Mouse (Mus musculus) embryonic facial prominence, embryonic 10.5 days (tissue): Measurements from ENCODE around the gene Gm609. TPM values are rescaled to one million over a fixed set of nuclear protein-coding genes. Genes with fewer than 3 reads are reported as not detected.
"Not testable (repeated sequence)": the region's sequence is repeated elsewhere in the genome, so short reads cannot be mapped to it uniquely, and the experiment has no call there.

ENCODE experiments used
- DNase-seq: peaks from one replicate; pipeline ENCODE4 v3.0.0-alpha.2; 2017; ENCODE audit warnings: low spot score
- H3K27ac ChIP-seq: fragments of 300-500 bp; sonication (generic); replicated peaks from 2 replicates; pipeline ENCODE4 v1.5.1; 2016; ENCODE audit warnings: mild to moderate bottlenecking
- H3K27me3 ChIP-seq: fragments of 300-500 bp; sonication (generic); replicated peaks from 2 replicates; pipeline ENCODE4 v1.6.1; 2016; ENCODE audit warnings: low read depth, mild to moderate bottlenecking; ENCODE audit not compliant: poor library complexity, severe bottlenecking
- H3K36me3 ChIP-seq: fragments of 300-500 bp; sonication (generic); replicated peaks from 2 replicates; pipeline ENCODE4 v1.6.1; 2016; ENCODE audit warnings: mild to moderate bottlenecking, moderate library complexity
- H3K4me1 ChIP-seq: fragments of 300-500 bp; sonication (generic); 2 replicates; pipeline ENCODE4 v1.6.1; 2016
- H3K4me3 ChIP-seq: fragments of 300-500 bp; sonication (generic); 2 replicates; pipeline ENCODE4 v1.5.1; 2016; ENCODE audit warnings: mild to moderate bottlenecking, moderate library complexity
- H3K9me3 ChIP-seq: fragments of 300-500 bp; sonication (generic); 2 replicates; pipeline ENCODE4 v1.6.1; 2016; ENCODE audit warnings: mild to moderate bottlenecking
- WGBS: fragments of 180-500 bp; shearing (Covaris S2); methylation state at CpG from one replicate; pipeline ENCODE4 v1.1.7; 2016; 5-methylcytosine and 5-hydroxymethylcytosine counted together
- polyA plus RNA-seq: library from polyadenylated mRNA; unstranded; fragments of >200 nt; fragmentation: Nextera tagmentation; extraction: Ambion mirVana; gene quantifications from 2 replicates; pipeline ENCODE4 v1.2.1, GENCODE M21; 2016

Gene Gm609
- polyA plus RNA-seq, 1 experiment from 2014 or later, result not detected

DNA sequence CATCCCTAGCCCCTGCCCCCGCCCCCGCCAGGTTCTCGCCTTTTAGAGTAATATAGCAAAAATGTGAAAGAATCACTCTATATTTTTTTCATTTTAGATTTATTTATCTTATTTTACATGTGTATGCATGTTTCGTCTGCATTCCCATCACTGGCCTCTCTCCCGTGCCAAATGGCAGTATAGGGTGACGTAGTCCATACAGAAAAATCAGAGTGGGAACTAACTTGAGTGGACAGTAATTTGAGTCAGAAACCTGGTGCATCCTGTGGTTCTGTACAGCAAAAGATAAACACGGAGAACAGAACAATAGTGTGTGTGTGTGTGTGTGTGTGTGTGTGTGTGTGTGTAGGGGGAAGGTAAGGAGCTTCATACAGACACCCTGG, 83.7 kb downstream of the Gm609 start:
- not testable (repeated sequence) for H3K27ac ChIP-seq

DNA sequence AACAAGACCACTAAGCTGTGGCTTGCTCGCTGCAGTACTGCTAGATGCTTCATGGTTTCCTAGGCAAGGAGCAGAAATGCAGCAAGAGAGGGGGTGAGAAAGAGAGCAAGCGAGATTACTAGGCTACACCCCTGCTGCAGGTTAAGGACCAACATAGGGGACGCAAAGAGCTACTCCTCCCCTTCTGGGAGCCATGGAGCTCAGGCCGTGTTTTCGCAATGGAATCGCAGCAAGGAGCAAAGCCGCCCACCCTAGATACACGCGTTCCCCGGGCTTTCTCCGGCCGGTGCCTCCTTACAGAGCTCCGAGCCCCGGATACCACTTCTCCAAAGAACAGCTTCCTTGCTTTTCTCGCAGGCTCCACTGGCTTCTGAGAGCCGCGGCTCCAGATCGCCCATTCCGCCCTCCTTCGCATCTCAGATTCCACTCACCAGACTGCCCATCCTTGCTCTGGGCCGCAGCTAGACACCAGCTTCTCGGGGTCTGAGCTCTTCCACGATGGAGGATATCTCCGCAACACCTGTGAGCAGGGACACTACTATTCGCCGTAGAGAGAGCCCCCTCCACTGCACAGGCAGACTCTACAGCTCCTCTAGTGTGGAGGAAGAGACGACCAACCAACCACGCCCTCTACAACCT, 84.2 kb downstream of the Gm609 start, which contains the start of gene Cd200:
Gene Cd200 (minus strand): TSS at position 629 of the 639 bp plus-strand sequence.
- Histone ChIP-seq H3K9me3 (no peaks in the 10 kb centered on the region), H3K27me3 (peaks cover 20% of the 10 kb centered on the region), H3K4me3 (peak within 1 kb of the TSS; percentile 67), H3K36me3 (no peaks in the 10 kb centered on the region), H3K27ac (peak within 1 kb of the TSS; percentile 76), H3K4me1 (peaks cover 10% of the 10 kb centered on the region; the same call in 1 of the 2 replicates)
- DNase-seq, result peak; percentile 53
- under 1% methylated on average over 28 of the region's 28 CpGs for WGBS

More for the DNA sequence above, 83.7 kb downstream of the Gm609 start:
- Histone ChIP-seq H3K4me3 (peak overlapping the region; percentile 67), H3K27me3 (peaks cover 20% of the 10 kb centered on the region)
- not testable (repeated sequence) for H3K36me3 ChIP-seq, DNase-seq, H3K4me1 ChIP-seq, H3K9me3 ChIP-seq
- 39% methylated on average over 7 of the region's 7 CpGs for WGBS

- peak overlapping the region; percentile 76 for H3K27ac ChIP-seq
- H3K27me3 ChIP-seq, result peaks cover 20% of the 10 kb centered on the region
- H3K4me1 ChIP-seq, result peaks cover 10% of the 10 kb centered on the region; the same call in 1 of the 2 replicates
- 38% methylated on average over 9 of the region's 9 CpGs for WGBS
- no peaks in the 10 kb centered on the region for H3K9me3 ChIP-seq
- no peaks in the 10 kb centered on the region for H3K36me3 ChIP-seq
- no peak for DNase-seq
- H3K4me3 ChIP-seq, result peak overlapping the region; percentile 67
These were observed 84.9 kb downstream of the Gm609 start for GRCm38 (mm10) chr16:45407645-45408400.

DNA sequence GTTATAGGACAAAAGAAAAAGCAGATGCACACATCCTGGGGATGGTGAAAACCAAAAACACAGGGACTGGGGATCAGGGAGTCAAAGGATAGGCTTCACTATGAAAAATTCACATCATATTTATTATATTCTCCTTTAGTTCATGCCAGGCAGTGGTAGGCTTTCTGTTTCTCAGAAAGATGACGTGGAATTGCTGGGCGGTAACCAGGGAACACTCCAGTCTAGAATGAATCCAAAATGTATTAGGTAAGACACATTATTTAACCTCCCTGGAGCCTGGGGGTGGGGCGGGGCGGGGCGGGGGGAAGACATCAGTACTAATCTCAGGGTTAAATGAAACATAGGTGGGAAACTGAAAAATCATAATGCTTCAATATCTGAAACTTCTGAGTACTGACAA, 85.7 kb downstream of the Gm609 start:
- DNase-seq, result no peak
- Histone ChIP-seq H3K27ac (no peak overlapping the region), H3K4me1 (peaks cover 10% of the 10 kb centered on the region; the same call in 1 of the 2 replicates), H3K36me3 (no peaks in the 10 kb centered on the region), H3K4me3 (no peak overlapping the region), H3K27me3 (peaks cover 20% of the 10 kb centered on the region), H3K9me3 (no peaks in the 10 kb centered on the region)
- WGBS, result 90% methylated on average over 5 of the region's 5 CpGs

DNA sequence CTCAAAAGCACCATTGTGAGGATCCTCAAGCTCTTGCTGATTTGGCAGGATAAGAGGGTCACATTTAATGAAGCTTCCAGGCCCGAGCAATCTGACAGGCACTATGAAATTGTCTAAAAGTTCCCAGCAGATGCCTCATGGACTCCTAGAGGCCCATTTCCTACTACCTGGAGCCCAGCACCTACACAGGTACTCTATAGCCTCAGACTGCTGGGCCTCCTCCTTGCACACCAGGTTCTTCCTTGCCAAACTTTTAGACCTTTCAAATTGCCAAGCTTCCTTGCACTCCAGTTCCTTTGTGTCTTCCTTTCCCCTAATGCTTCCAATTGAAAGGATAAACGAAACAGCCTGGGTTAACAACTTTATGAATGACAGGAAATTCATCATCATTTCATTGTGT, 89.8 kb downstream of the Gm609 start:
- H3K27ac ChIP-seq, result no peak overlapping the region
- H3K4me3 ChIP-seq, result no peak overlapping the region
- no peaks in the 10 kb centered on the region for H3K36me3 ChIP-seq
- no peaks in the 10 kb centered on the region for H3K9me3 ChIP-seq
- peaks cover 11% of the 10 kb centered on the region for H3K27me3 ChIP-seq
- DNase-seq, result no peak
- peaks cover under 1% of the 10 kb centered on the region; the same call in 1 of the 2 replicates for H3K4me1 ChIP-seq
- 80% methylated on average over 2 of the region's 2 CpGs for WGBS

GRCm38 (mm10) chr16:45402036-45402435, 90.7 kb downstream of the Gm609 start:
- peaks cover 2% of the 10 kb centered on the region; the same call in 1 of the 2 replicates for H3K27me3 ChIP-seq
- no peak overlapping the region for H3K4me3 ChIP-seq
- H3K4me1 ChIP-seq, result no peaks in the 10 kb centered on the region
- no peak overlapping the region for H3K27ac ChIP-seq
- H3K36me3 ChIP-seq, result no peaks in the 10 kb centered on the region
- no peaks in the 10 kb centered on the region for H3K9me3 ChIP-seq
- DNase-seq, result no peak
- 94% methylated on average over 1 of the region's 1 CpGs for WGBS

DNA sequence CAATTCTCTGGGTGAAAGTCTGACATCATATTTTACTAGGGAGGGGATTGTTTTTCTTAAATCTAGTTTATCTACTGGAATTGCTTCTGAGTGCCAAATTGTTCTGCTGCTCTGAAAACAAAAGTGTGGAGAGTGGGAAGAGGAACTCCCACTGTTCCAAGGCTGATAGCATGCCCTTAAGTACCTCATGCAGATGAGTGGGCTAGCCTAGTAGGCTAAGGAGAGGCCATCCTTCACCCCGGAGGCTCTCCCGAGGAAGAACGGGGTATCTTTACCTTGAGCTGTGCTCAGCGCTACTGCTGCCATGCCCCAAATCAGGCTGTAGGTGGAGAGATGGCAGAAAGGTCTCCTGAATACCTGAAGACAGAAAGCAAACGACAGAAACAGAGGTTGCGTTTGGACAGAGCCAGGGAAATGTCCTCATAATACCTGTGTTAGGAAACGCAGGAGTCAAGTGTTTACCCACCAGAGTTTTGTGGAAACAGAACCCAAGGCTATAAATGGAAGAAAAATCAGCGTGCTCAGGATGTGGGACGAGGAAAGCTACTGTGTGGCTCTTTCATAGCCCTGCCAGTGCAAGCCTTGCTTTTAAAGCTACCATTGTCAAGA, 92.7 kb downstream of the Gm609 start:
- H3K27ac ChIP-seq, result no peak overlapping the region
- H3K36me3 ChIP-seq, result no peaks in the 10 kb centered on the region
- H3K4me1 ChIP-seq, result no peaks in the 10 kb centered on the region
- H3K4me3 ChIP-seq, result no peak overlapping the region
- no peak for DNase-seq
- H3K9me3 ChIP-seq, result no peaks in the 10 kb centered on the region
- 65% methylated on average over 9 of the region's 9 CpGs for WGBS
- no peaks in the 10 kb centered on the region for H3K27me3 ChIP-seq

DNA sequence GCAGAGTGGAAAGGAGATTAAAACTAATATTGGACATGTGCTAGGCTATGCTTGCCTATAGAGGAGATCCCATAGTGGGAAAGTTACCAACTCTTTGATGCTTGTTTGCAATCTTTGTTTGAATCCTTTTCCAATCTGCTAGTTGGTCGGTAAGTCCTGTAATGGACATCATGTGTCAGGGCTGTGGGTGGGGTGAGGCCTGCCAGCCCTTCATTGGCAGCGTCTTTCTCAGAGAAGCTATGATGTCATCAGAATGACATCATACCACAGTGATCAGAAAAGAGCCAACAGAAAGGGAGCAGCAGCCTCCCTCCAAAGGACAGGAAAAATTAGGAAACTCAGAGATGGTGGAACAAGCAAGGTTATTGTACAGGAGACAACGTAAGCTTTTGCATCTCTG, 93.4 kb downstream of the Gm609 start:
- Histone ChIP-seq H3K9me3 (no peaks in the 10 kb centered on the region), H3K4me1 (no peaks in the 10 kb centered on the region), H3K36me3 (no peaks in the 10 kb centered on the region), H3K27ac (no peak overlapping the region), H3K4me3 (no peak overlapping the region), H3K27me3 (no peaks in the 10 kb centered on the region)
- 89% methylated on average over 3 of the region's 3 CpGs for WGBS
- DNase-seq, result no peak

DNA sequence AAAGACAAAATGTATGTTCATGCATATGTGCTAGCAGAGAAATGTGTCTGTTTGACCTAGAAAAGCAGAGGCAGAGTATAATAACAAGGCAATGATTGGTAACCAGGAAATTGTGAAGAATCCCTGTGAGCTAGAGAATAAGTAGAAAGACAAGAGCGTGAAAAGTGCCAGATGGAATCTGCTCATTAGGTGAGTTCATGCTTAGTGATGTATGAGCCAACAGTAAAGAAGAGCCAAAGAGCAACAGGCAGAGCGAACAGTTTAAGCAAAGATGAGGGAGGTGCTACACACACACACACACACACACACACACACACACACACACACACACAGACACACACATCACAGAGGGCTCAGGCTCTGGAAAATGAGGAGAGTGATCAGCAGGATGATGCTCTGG, 95.3 kb downstream of the Gm609 start:
- Histone ChIP-seq H3K27me3 (no peaks in the 10 kb centered on the region), H3K27ac (no peak overlapping the region), H3K4me3 (no peak overlapping the region), H3K4me1 (no peaks in the 10 kb centered on the region), H3K36me3 (no peaks in the 10 kb centered on the region), H3K9me3 (no peaks in the 10 kb centered on the region)
- 92% methylated on average over 2 of the region's 2 CpGs for WGBS
- no peak for DNase-seq

- DNase-seq, result no peak
- no peaks in the 10 kb centered on the region for H3K9me3 ChIP-seq
- 89% methylated on average over 6 of the region's 6 CpGs for WGBS
- H3K27me3 ChIP-seq, result no peaks in the 10 kb centered on the region
- H3K4me3 ChIP-seq, result no peak overlapping the region
- no peaks in the 10 kb centered on the region for H3K4me1 ChIP-seq
- H3K36me3 ChIP-seq, result no peaks in the 10 kb centered on the region
- H3K27ac ChIP-seq, result no peak overlapping the region
These were observed 100.5 kb downstream of the Gm609 start for GRCm38 (mm10) chr16:45392246-45392645.

GRCm38 (mm10) chr16:45391680-45392079, 101.1 kb downstream of the Gm609 start:
- DNase-seq, result no peak
- no peak overlapping the region for H3K27ac ChIP-seq
- 90% methylated on average over 3 of the region's 3 CpGs for WGBS
- no peaks in the 10 kb centered on the region for H3K9me3 ChIP-seq
- no peak overlapping the region for H3K4me3 ChIP-seq
- no peaks in the 10 kb centered on the region for H3K36me3 ChIP-seq
- H3K27me3 ChIP-seq, result no peaks in the 10 kb centered on the region
- no peaks in the 10 kb centered on the region for H3K4me1 ChIP-seq

GRCm38 (mm10) chr16:45390286-45390956, 102.3 kb downstream of the Gm609 start:
- no peaks in the 10 kb centered on the region for H3K9me3 ChIP-seq
- DNase-seq, result no peak
- no peaks in the 10 kb centered on the region for H3K27me3 ChIP-seq
- H3K27ac ChIP-seq, result no peak overlapping the region
- WGBS, result 87% methylated on average over 5 of the region's 5 CpGs
- H3K4me1 ChIP-seq, result no peaks in the 10 kb centered on the region
- H3K4me3 ChIP-seq, result no peak overlapping the region
- no peaks in the 10 kb centered on the region for H3K36me3 ChIP-seq
